7 mouse cellular contexts compared by ENCODE assay signal in the genomic region with DNA sequence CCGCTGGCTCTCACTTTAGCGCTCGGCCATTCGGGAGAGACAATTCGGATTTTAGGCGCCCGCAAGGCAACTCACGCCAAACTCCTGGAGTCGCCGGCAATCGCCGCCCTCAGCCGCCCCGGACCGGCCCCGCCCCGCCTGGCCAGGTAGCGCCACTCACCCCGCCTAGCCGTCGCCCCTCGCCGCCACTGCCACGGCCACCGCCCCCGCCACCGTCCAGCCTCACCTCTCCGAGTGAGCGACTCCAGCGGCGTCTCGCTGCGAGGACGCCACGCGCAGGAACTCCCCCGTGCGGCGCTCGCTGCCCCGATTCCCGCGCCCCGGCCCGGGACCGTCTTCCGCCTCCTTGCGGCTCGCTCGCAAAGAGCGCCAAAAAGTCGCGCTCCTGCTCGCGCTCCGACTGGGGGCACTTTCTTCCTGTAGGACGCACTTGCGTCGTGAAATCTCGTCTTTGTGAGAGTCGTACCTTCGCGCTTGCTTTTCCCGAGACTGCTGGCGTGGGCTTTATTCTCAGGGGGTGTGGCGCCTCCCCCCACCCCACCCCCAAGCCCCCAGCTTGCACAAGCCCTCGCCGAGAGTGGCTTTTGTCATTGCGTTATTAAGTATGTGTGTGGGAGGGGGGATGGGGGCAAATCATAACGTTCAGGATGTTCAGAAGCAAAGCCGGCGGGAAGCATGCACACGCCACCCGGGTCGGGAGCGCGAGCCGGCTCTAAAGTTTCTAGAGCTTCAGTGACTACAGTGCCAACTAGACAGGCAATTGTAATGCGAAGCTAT. TPM values are rescaled to one million over a fixed set of nuclear protein-coding genes. Genes with fewer than 3 reads are reported as not detected.
DNase-seq lines count a peak whose midpoint lies in the region; ATAC-seq and TF ChIP-seq lines count a peak whose summit lies in the region.

No protein-coding gene starts in this region.

- H3K36me3 ChIP-seq in hindbrain, embryonic 14.5 days (replicated peaks; ENCODE audit: control insufficient read depth, insufficient read depth): no peaks in the 10 kb centered on the region
- no peaks in the 10 kb centered on the region for H3K36me3 ChIP-seq in liver, embryonic 12.5 days
- no peaks in the 10 kb centered on the region for H3K36me3 ChIP-seq in myocyte (ENCODE audit: control insufficient read depth, insufficient read depth)
- H3K36me3 ChIP-seq in thymus, adult 2 months (ENCODE audit: control insufficient read depth, insufficient read depth, low read length): no peaks in the 10 kb centered on the region

- H3K27me3 ChIP-seq in hindbrain, embryonic 14.5 days (ENCODE audit: control insufficient read depth, insufficient read depth, low read length): peaks cover 15% of the 10 kb centered on the region
- H3K27me3 ChIP-seq in liver, embryonic 12.5 days (replicated peaks): peaks cover 27% of the 10 kb centered on the region
- H3K27me3 ChIP-seq in myocyte (ENCODE audit: control insufficient read depth, insufficient read depth, insufficient read length): no peaks in the 10 kb centered on the region
- no peaks in the 10 kb centered on the region for H3K27me3 ChIP-seq in thymus, adult 2 months (ENCODE audit: control insufficient read depth, insufficient read depth, low read length)

- ATAC-seq in erythroblast, adult 5-6 weeks (replicated peaks; ENCODE audit: low FRiP score, poor library complexity, severe bottlenecking): peak; percentile 45
- ATAC-seq in hindbrain, embryonic 14.5 days (ENCODE audit: low FRiP score): peak; percentile 57
- ATAC-seq in liver, embryonic 12.5 days: peak; percentile 66

- peak overlapping the region; percentile 79 for H3K4me2 ChIP-seq in hindbrain, embryonic 14.5 days (replicated peaks)
- peak overlapping the region; percentile 80 for H3K4me2 ChIP-seq in liver, embryonic 12.5 days
- peak overlapping the region; percentile 30 for H3K4me2 ChIP-seq in myocyte (ENCODE audit: low read depth)

- H3K79me2 ChIP-seq in myocyte (ENCODE audit: control insufficient read depth, insufficient read depth): no peaks in the 10 kb centered on the region

- 21% methylated on average over 70 of the region's 79 CpGs for WGBS in hindbrain, embryonic 14.5 days
- 16% methylated on average over 61 of the region's 79 CpGs for WGBS in liver, embryonic 12.5 days (ENCODE audit: insufficient replicate concordance)
- WGBS in thymus, adult 2 months: under 1% methylated on average over 74 of the region's 79 CpGs

- no peak overlapping the region for H3K27ac ChIP-seq in hindbrain, embryonic 14.5 days
- H3K27ac ChIP-seq in liver, embryonic 12.5 days: peak overlapping the region; percentile 65
- 0 out of 2 replicates have a peak overlapping the region, but pooled peaks have one; percentile 8 for H3K27ac ChIP-seq in thymus, adult 2 months (ENCODE audit: control insufficient read depth, insufficient read depth, low read length)

- peak overlapping the region; percentile 47 for H3K4me3 ChIP-seq in hindbrain, embryonic 14.5 days (replicated peaks; ENCODE audit: low read length)
- H3K4me3 ChIP-seq in liver, embryonic 12.5 days: peak overlapping the region; percentile 65
- H3K4me3 ChIP-seq in myocyte: peak overlapping the region; percentile 28
- peak overlapping the region; percentile 97 for H3K4me3 ChIP-seq in thymus, adult 2 months (ENCODE audit: control insufficient read depth, insufficient read depth, low read length)

- no peak overlapping the region for H3ac ChIP-seq in myocyte (ENCODE audit: control insufficient read depth, insufficient read length)

- DNase-seq in ES-CJ7 (ENCODE audit: low read depth, low spot score): peak; percentile 58
- DNase-seq in adrenal gland, postnatal 14 days: peak; percentile 61
- DNase-seq in hindbrain, embryonic 14.5 days (ENCODE audit: low spot score): peak; percentile 38
- peak; percentile 69 for DNase-seq in thymus, adult 2 months

- no peaks in the 10 kb centered on the region for H3K9me3 ChIP-seq in hindbrain, embryonic 14.5 days (ENCODE audit: control insufficient read depth, low read length)
- H3K9me3 ChIP-seq in liver, embryonic 12.5 days (replicated peaks): no peaks in the 10 kb centered on the region

- H3K9ac ChIP-seq in hindbrain, embryonic 14.5 days: peak overlapping the region; percentile 24; the same call in 1 of the 2 replicates
- H3K9ac ChIP-seq in liver, embryonic 12.5 days: peak overlapping the region; percentile 72

- no peaks in the 10 kb centered on the region for H3K4me1 ChIP-seq in hindbrain, embryonic 14.5 days (replicated peaks; ENCODE audit: control insufficient read depth, insufficient read depth, low read length)
- H3K4me1 ChIP-seq in liver, embryonic 12.5 days: peaks cover 6% of the 10 kb centered on the region; the same call in 1 of the 2 replicates
- no peaks in the 10 kb centered on the region for H3K4me1 ChIP-seq in thymus, adult 2 months (replicated peaks; ENCODE audit: control insufficient read depth, insufficient read depth, low read length)

- no peak for TF ChIP-seq POLR2A in myocyte (IDR thresholded peaks at IDR 0.05; ENCODE audit: insufficient read length, low read depth)
- TF ChIP-seq POLR2A in thymus, adult 2 months (IDR thresholded peaks at IDR 0.05; ENCODE audit: control insufficient read depth, extremely low read depth, insufficient read depth, low read length, poor library complexity): no peak

- peak; percentile 69; the same call in 1 of the 2 replicates for TF ChIP-seq CTCF in thymus, adult 2 months (IDR thresholded peaks at IDR 0.05; ENCODE audit: borderline replicate concordance, control insufficient read depth, extremely low read depth, insufficient read depth, low read length, poor library complexity)

TF ChIP-seq in myocyte, 11 proteins besides CTCF, POLR2A, EP300 and RAD21:
- TF ChIP-seq TCF3 (IDR thresholded peaks at IDR 0.05; ENCODE audit: insufficient read length, low read depth) (no peak), USF1 (IDR thresholded peaks at IDR 0.05; ENCODE audit: low read depth) (no peak), TCF12 (IDR thresholded peaks at IDR 0.05; ENCODE audit: insufficient read depth, poor library complexity, severe bottlenecking) (no peak), CEBPB (IDR thresholded peaks at IDR 0.05; ENCODE audit: insufficient read depth, poor library complexity, severe bottlenecking) (no peak), REST (IDR thresholded peaks at IDR 0.05; ENCODE audit: insufficient read depth, insufficient read length) (no peak), MYOG (IDR thresholded peaks at IDR 0.05; ENCODE audit: control insufficient read depth in 1 of 3, insufficient read depth in 1 of 3, insufficient read length in 2 of 3, low read depth in 2 of 3) (no peak), SRF (IDR thresholded peaks at IDR 0.05; ENCODE audit: control insufficient read depth, insufficient read length, low read depth) (no peak), POLR2AphosphoS2 (IDR thresholded peaks at IDR 0.05; ENCODE audit: insufficient read length, low read depth) (no peak)

RNA-seq across cellular contexts. Expression of a gene that starts 0.6 kb away (rescaled TPM):
- 8.2 and 9.2 TPM in 2 replicates for total RNA-seq in adrenal gland, postnatal 14 days (2021)
- 24.6 and 33.9 TPM in 2 replicates for total RNA-seq in erythroblast, adult 5-6 weeks (2015; ENCODE audit: low replicate concordance)
- 15.1 and 15.2 TPM in 2 replicates for total RNA-seq in erythroblast, adult 5-6 weeks (2017; ENCODE audit: low replicate concordance)
- polyA plus RNA-seq in hindbrain, embryonic 14.5 days (2014; fragmentation: Nextera tagmentation; extraction: Ambion mirVana): 0.95 and 1.1 TPM in 2 replicates
- 7.8 and 8.5 TPM in 2 replicates for polyA plus RNA-seq in liver, embryonic 12.5 days (2016; fragmentation: Nextera tagmentation; extraction: Ambion mirVana)
- 0.73 TPM for polyA plus RNA-seq in myocyte (2012; fragmentation: generic; extraction: Trizol)
- 23.4 and 31.7 TPM in 2 replicates for polyA plus RNA-seq in thymus, adult 2 months (2012; rRNA removed)

Comparison
In these comparisons a context has a peak if more than half of its experiments do, and no peak if none do; other contexts are left out.
1. H3K4me2 ChIP-seq: peak in every context shown above with its lines; median percentile 80 in liver, embryonic 12.5 days; 79 in hindbrain, embryonic 14.5 days; 30 in myocyte.
2. H3K4me3 ChIP-seq: peak in every context shown above with its lines; median percentile 97 in thymus, adult 2 months; 65 in liver, embryonic 12.5 days; 47 in hindbrain, embryonic 14.5 days; 28 in myocyte.